Mouse (Mus musculus): Measurements from ENCODE around the gene Ubald2.

DNA sequence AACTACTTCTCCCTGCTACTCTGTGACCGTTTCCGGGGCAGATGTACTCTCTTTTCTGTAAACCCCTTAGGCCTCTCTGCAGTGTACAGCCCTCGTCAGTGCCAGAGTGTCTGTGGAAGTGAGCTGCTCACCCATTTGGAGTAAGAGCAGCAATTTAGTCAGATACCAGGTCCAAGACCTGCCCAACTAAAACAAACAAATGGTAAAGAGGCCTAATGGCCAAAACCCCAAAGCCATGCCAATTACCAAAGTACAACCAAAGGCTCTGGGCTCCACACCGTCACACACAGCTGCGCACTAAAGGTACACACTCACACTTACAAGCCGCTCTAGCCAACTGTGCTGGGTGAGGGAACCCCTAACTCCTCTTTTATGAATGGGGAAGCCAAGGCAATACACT lies 42.8 kb downstream of the Ubald2 start:
- no peak for TF ChIP-seq POLR2A (IDR thresholded peaks at IDR 0.05; ENCODE audit: extremely low read depth, insufficient read depth, low read length)
- TF ChIP-seq CTCF (IDR thresholded peaks at IDR 0.05; ENCODE audit: extremely low read depth, insufficient read depth, low read length) = no peak

All from cortical plate, adult 2 months (tissue).